8 mouse cellular contexts compared by ENCODE assay signal in genomic region chr6:92286258-92286888, GRCm38 (mm10). TPM values are rescaled to one million over a fixed set of nuclear protein-coding genes. Genes with fewer than 3 reads are reported as not detected.
DNase-seq lines count a peak whose midpoint lies in the region; ATAC-seq and TF ChIP-seq lines count a peak whose summit lies in the region.

No protein-coding gene starts in this region.

- DNase-seq in liver: peak; percentile 58
- peak; percentile 48 for DNase-seq in cerebellum, adult 8-10 months
- peak; percentile 88 for DNase-seq in kidney, postnatal 0 days (ENCODE audit: low spot score)
- peak; percentile 50 for DNase-seq in liver, embryonic 11.5 days (ENCODE audit: low spot score)
- DNase-seq in spleen, adult 12 weeks (ENCODE audit: low spot score): no peak

- H3K9me3 ChIP-seq in liver, embryonic 12.5 days (replicated peaks): no peaks in the 10 kb centered on the region
- no peaks in the 10 kb centered on the region for H3K9me3 ChIP-seq in kidney, postnatal 0 days (replicated peaks; ENCODE audit: low read length)
- no peaks in the 10 kb centered on the region for H3K9me3 ChIP-seq in liver, embryonic 11.5 days (ENCODE audit: control insufficient read depth, low read length)
- H3K9me3 ChIP-seq in neural tube, embryonic 15.5 days (replicated peaks): no peaks in the 10 kb centered on the region

- H3K27me3 ChIP-seq in liver, embryonic 12.5 days (replicated peaks): no peaks in the 10 kb centered on the region
- no peaks in the 10 kb centered on the region for H3K27me3 ChIP-seq in kidney, postnatal 0 days (ENCODE audit: insufficient read depth, low read length)
- no peaks in the 10 kb centered on the region for H3K27me3 ChIP-seq in liver, embryonic 11.5 days (replicated peaks; ENCODE audit: control insufficient read depth, insufficient read depth, low read length)
- no peaks in the 10 kb centered on the region for H3K27me3 ChIP-seq in neural tube, embryonic 15.5 days (replicated peaks)

- 27% methylated on average over 4 of the region's 4 CpGs for WGBS in liver, embryonic 12.5 days (ENCODE audit: insufficient replicate concordance)
- WGBS in kidney, postnatal 0 days: 28% methylated on average over 4 of the region's 4 CpGs
- 28% methylated on average over 4 of the region's 4 CpGs for WGBS in liver, embryonic 11.5 days
- 34% methylated on average over 4 of the region's 4 CpGs for WGBS in neural tube, embryonic 15.5 days

- H3K4me1 ChIP-seq in liver, embryonic 12.5 days: no peaks in the 10 kb centered on the region; the same call in 1 of the 2 replicates
- H3K4me1 ChIP-seq in kidney, postnatal 0 days (replicated peaks; ENCODE audit: insufficient read depth, low read length): no peaks in the 10 kb centered on the region
- no peaks in the 10 kb centered on the region for H3K4me1 ChIP-seq in liver, embryonic 11.5 days (replicated peaks; ENCODE audit: control insufficient read depth, insufficient read depth, low read length)
- H3K4me1 ChIP-seq in neural tube, embryonic 15.5 days: peaks cover 3% of the 10 kb centered on the region; the same call in 1 of the 2 replicates

- H3K36me3 ChIP-seq in liver, embryonic 12.5 days: no peaks in the 10 kb centered on the region
- no peaks in the 10 kb centered on the region for H3K36me3 ChIP-seq in kidney, postnatal 0 days (ENCODE audit: insufficient read depth, low read length)
- no peaks in the 10 kb centered on the region for H3K36me3 ChIP-seq in liver, embryonic 11.5 days (ENCODE audit: control insufficient read depth, insufficient read depth, low read length)
- H3K36me3 ChIP-seq in neural tube, embryonic 15.5 days: no peaks in the 10 kb centered on the region

- ATAC-seq in liver, embryonic 12.5 days: no peak
- peak; percentile 87 for ATAC-seq in frontal cortex, adult (ENCODE audit: low TSS enrichment)
- ATAC-seq in kidney, postnatal 0 days (replicated peaks; ENCODE audit: low FRiP score, low read depth): no peak
- ATAC-seq in liver, embryonic 11.5 days (replicated peaks; ENCODE audit: low FRiP score): no peak
- 0 out of 2 replicates have a peak, but pooled peaks have one; percentile 41 for ATAC-seq in neural tube, embryonic 15.5 days (ENCODE audit: low FRiP score)

- no peak overlapping the region for H3K9ac ChIP-seq in liver, embryonic 12.5 days
- no peak overlapping the region for H3K9ac ChIP-seq in kidney, postnatal 0 days (ENCODE audit: low read depth, low read length)
- no peak overlapping the region for H3K9ac ChIP-seq in liver, embryonic 11.5 days (ENCODE audit: low read depth, low read length)
- H3K9ac ChIP-seq in neural tube, embryonic 15.5 days (replicated peaks): no peak overlapping the region

- no peak overlapping the region for H3K4me2 ChIP-seq in liver, embryonic 12.5 days
- H3K4me2 ChIP-seq in kidney, postnatal 0 days (ENCODE audit: low read length): no peak overlapping the region
- no peak overlapping the region for H3K4me2 ChIP-seq in liver, embryonic 11.5 days
- no peak overlapping the region for H3K4me2 ChIP-seq in neural tube, embryonic 15.5 days

- TF ChIP-seq CTCF in kidney, postnatal 0 days (IDR thresholded peaks at IDR 0.05; ENCODE audit: low read depth): peak; percentile 91

- H3K4me3 ChIP-seq in liver, embryonic 12.5 days: no peak overlapping the region
- no peak overlapping the region for H3K4me3 ChIP-seq in kidney, postnatal 0 days (replicated peaks; ENCODE audit: low read depth, low read length)
- no peak overlapping the region for H3K4me3 ChIP-seq in liver, embryonic 11.5 days (ENCODE audit: low read depth, low read length)
- H3K4me3 ChIP-seq in neural tube, embryonic 15.5 days (replicated peaks): no peak overlapping the region

- H3K27ac ChIP-seq in liver, embryonic 12.5 days: no peak overlapping the region
- no peak overlapping the region for H3K27ac ChIP-seq in kidney, postnatal 0 days
- H3K27ac ChIP-seq in liver, embryonic 11.5 days (ENCODE audit: low read depth, low read length): no peak overlapping the region
- no peak overlapping the region for H3K27ac ChIP-seq in neural tube, embryonic 15.5 days (replicated peaks)

RNA-seq across cellular contexts. Expression of gene Trh, which starts 41.9 kb away (rescaled TPM):
- not detected in 2 replicates for polyA plus RNA-seq in liver, embryonic 12.5 days (2016; fragmentation: Nextera tagmentation; extraction: Ambion mirVana)
- 1.2 TPM in 2 replicates for polyA plus RNA-seq in kidney, postnatal 0 days (2015; fragmentation: Nextera tagmentation; extraction: Ambion mirVana)
- not detected in 2 replicates for polyA plus RNA-seq in liver, embryonic 11.5 days (2014; fragmentation: Nextera tagmentation; extraction: Ambion mirVana)
- polyA plus RNA-seq in neural tube, embryonic 15.5 days (2015; fragmentation: Nextera tagmentation; extraction: Ambion mirVana): 1.1 and 1.5 TPM in 2 replicates

Comparison
In these comparisons a context has a peak if more than half of its experiments do, and no peak if none do; other contexts are left out.
1. ATAC-seq: peak in frontal cortex, adult (single experiment) and neural tube, embryonic 15.5 days (single experiment); none in liver, embryonic 12.5 days (single experiment), kidney, postnatal 0 days (single experiment) and liver, embryonic 11.5 days (single experiment).